Mouse (Mus musculus) heart, embryonic 11.5 days (tissue): ENCODE measurements around the gene Zfp473. TPM values are rescaled to one million over a fixed set of nuclear protein-coding genes. Genes with fewer than 3 reads are reported as not detected.
"Not testable (repeated sequence)": the region's sequence is repeated elsewhere in the genome, so short reads cannot be mapped to it uniquely, and the experiment has no call there.

ENCODE experiments used
- ATAC-seq: fragments of 200-750 bp; cut with Nextera tagmentation; replicated peaks from 2 replicates; pipeline ENCODE4 v1.8.0; 2017; ENCODE audit warnings: moderate library complexity; ENCODE audit not compliant: insufficient number of reproducible peaks, low FRiP score, low TSS enrichment
- H3K27ac ChIP-seq: fragments of 300-500 bp; sonication (generic); 2 replicates; pipeline ENCODE4 v1.5.1; 2014; ENCODE audit warnings: mild to moderate bottlenecking, low read depth, low read length
- H3K27me3 ChIP-seq: fragments of 300-500 bp; sonication (generic); 2 replicates; pipeline ENCODE4 v1.6.1; 2014; ENCODE audit warnings: mild to moderate bottlenecking, low read length, mixed read lengths; ENCODE audit not compliant: control insufficient read depth, insufficient read depth
- H3K36me3 ChIP-seq: fragments of 300-500 bp; sonication (generic); 2 replicates; pipeline ENCODE4 v1.6.1; 2014; ENCODE audit warnings: mild to moderate bottlenecking, low read length, moderate library complexity, mixed read lengths; ENCODE audit not compliant: control insufficient read depth, insufficient read depth
- H3K4me1 ChIP-seq: fragments of 300-500 bp; sonication (generic); 2 replicates; pipeline ENCODE4 v1.6.1; 2014; ENCODE audit warnings: low read length; ENCODE audit not compliant: control insufficient read depth, insufficient read depth
- H3K4me2 ChIP-seq: fragments of 300-500 bp; sonication (generic); 2 replicates; pipeline ENCODE4 v1.6.1; 2014; ENCODE audit warnings: mild to moderate bottlenecking, moderate library complexity
- H3K4me3 ChIP-seq: fragments of 300-500 bp; sonication (generic); 2 replicates; pipeline ENCODE4 v1.5.1; 2014; ENCODE audit warnings: low read depth, low read length
- H3K9ac ChIP-seq: fragments of 300-500 bp; sonication (generic); 2 replicates; pipeline ENCODE4 v1.6.1; 2014; ENCODE audit warnings: mild to moderate bottlenecking, low read depth, low read length, moderate library complexity
- H3K9me3 ChIP-seq: fragments of 300-500 bp; sonication (generic); replicated peaks from 2 replicates; pipeline ENCODE4 v1.6.1; 2016; ENCODE audit warnings: low read length; ENCODE audit not compliant: control insufficient read depth
- WGBS: fragments of 180-500 bp; shearing (Covaris S2); extraction: QIAGEN DNeasy Blood & Tissue Kit; methylation state at CpG from one replicate; pipeline ENCODE4 v1.1.7; 2014; ENCODE audit not compliant: insufficient replicate concordance; 5-methylcytosine and 5-hydroxymethylcytosine counted together
- polyA plus RNA-seq: library from polyadenylated mRNA; unstranded; fragments of >200 nt; fragmentation: Nextera tagmentation; extraction: Ambion mirVana; gene quantifications from 2 replicates; pipeline ENCODE4 v1.2.1, GENCODE M21; 2014

Gene Zfp473
- polyA plus RNA-seq: 0.58 and 1.2 TPM in 2 replicates

GRCm38 (mm10) chr7:44750950-44751349 lies at the start of gene Zfp473:
TSS of gene Zfp473 (minus strand) at chr7:44751050.
- not testable (repeated sequence) for H3K4me1 ChIP-seq, H3K4me3 ChIP-seq, H3K9ac ChIP-seq, H3K27me3 ChIP-seq, H3K27ac ChIP-seq, H3K9me3 ChIP-seq, ATAC-seq, H3K4me2 ChIP-seq
- 93% methylated on average over 1 of the region's 1 CpGs for WGBS
- H3K36me3 ChIP-seq: peaks cover 11% of the 10 kb centered on the region

GRCm38 (mm10) chr7:44792781-44793180 lies 41.9 kb upstream of the Zfp473 start:
- no peaks in the 10 kb centered on the region for H3K4me1 ChIP-seq
- H3K36me3 ChIP-seq: no peaks in the 10 kb centered on the region
- H3K4me2 ChIP-seq: no peak overlapping the region
- H3K9me3 ChIP-seq: no peaks in the 10 kb centered on the region
- H3K4me3 ChIP-seq: no peak overlapping the region
- H3K27ac ChIP-seq: no peak overlapping the region
- 0 out of 2 replicates have a peak, but pooled peaks cover 2% of the 10 kb centered on the region for H3K27me3 ChIP-seq
- H3K9ac ChIP-seq: no peak overlapping the region
- 78% methylated on average over 6 of the region's 6 CpGs for WGBS
- no peak for ATAC-seq

DNA sequence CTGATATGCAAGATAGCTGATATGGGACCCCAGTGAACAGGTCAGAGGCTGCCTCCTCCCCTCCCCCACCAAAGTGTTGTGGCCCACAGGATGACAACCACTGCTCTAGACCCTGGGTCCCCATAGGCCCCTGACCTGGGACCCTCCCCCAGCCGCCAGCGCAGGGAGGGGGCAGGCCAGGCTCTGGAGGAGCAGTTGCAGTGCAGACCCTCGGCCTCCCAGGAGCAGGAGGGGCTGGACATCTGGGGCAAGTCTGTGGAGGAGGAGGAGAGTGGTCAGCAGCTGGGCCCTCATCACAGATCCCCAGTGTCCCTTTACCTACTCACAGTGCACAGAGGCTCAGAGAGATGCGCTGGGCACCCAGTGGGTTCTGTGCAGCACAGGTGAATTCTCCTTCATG lies 39.2 kb upstream of the Zfp473 start:
- 0 out of 2 replicates have a peak, but pooled peaks have one; percentile 14 for ATAC-seq
- H3K36me3 ChIP-seq: no peaks in the 10 kb centered on the region
- 56% methylated on average over 4 of the region's 4 CpGs for WGBS

GRCm38 (mm10) chr7:44789531-44789930 lies 38.7 kb upstream of the Zfp473 start:
- Histone ChIP-seq H3K27ac (no peak overlapping the region), H3K4me1 (no peaks in the 10 kb centered on the region), H3K36me3 (no peaks in the 10 kb centered on the region), H3K27me3 (0 out of 2 replicates have a peak, but pooled peaks cover 2% of the 10 kb centered on the region), H3K4me3 (no peak overlapping the region), H3K9me3 (no peaks in the 10 kb centered on the region), H3K4me2 (no peak overlapping the region), H3K9ac (no peak overlapping the region)
- WGBS: 65% methylated on average over 3 of the region's 3 CpGs
- no peak for ATAC-seq

More for the DNA sequence above, 39.2 kb upstream of the Zfp473 start:
- H3K4me2 ChIP-seq: no peak overlapping the region
- H3K9ac ChIP-seq: no peak overlapping the region
- H3K27me3 ChIP-seq: 0 out of 2 replicates have a peak, but pooled peaks cover 2% of the 10 kb centered on the region
- no peak overlapping the region for H3K27ac ChIP-seq
- H3K4me3 ChIP-seq: no peak overlapping the region
- H3K9me3 ChIP-seq: no peaks in the 10 kb centered on the region
- no peaks in the 10 kb centered on the region for H3K4me1 ChIP-seq

GRCm38 (mm10) chr7:44780101-44780500 lies 29.3 kb upstream of the Zfp473 start:
- Histone ChIP-seq H3K4me1 (no peaks in the 10 kb centered on the region), H3K4me3 (no peak overlapping the region), H3K27ac (no peak overlapping the region), H3K4me2 (no peak overlapping the region), H3K36me3 (peaks cover 4% of the 10 kb centered on the region; the same call in 1 of the 2 replicates), H3K27me3 (no peaks in the 10 kb centered on the region), H3K9me3 (no peaks in the 10 kb centered on the region), H3K9ac (no peak overlapping the region)
- ATAC-seq: no peak
- 79% methylated on average over 8 of the region's 8 CpGs for WGBS

DNA sequence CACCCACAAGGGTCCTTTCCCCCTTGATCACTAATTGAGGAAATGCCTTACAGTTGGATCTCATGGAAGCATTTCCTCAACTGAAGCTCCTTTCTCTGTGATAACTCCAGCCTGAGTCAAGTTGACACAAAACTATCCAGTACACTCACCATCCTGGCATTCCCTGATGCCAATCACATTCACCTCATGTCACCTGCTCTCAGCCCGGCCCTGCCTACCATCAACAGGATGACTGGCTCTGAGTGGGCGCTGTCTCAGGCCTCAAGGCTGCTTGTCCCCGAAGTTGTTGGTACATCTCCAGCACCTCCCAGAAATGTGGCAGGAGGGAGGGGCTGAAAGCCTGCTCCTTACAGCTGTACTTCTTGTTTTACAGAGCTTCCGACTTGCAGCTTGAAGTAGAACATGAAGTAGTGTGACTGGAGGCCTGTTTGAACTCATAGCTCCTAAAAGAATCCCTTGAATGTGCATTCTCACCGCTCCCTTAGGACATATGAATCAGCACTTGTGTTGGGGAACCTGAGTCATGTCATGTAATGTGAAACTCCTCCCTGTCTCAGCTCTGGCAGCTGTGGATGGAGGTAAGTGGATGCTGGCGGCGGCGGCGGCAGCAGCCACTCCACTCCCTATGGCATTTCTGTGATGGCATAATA lies 26.1 kb upstream of the Zfp473 start:
- no peaks in the 10 kb centered on the region for H3K4me1 ChIP-seq
- H3K36me3 ChIP-seq: peaks cover 9% of the 10 kb centered on the region; the same call in 1 of the 2 replicates
- H3K27ac ChIP-seq: no peak overlapping the region
- WGBS: 83% methylated on average over 9 of the region's 9 CpGs
- no peaks in the 10 kb centered on the region for H3K27me3 ChIP-seq
- H3K4me3 ChIP-seq: no peak overlapping the region
- H3K4me2 ChIP-seq: no peak overlapping the region
- no peak for ATAC-seq
- H3K9ac ChIP-seq: no peak overlapping the region
- H3K9me3 ChIP-seq: no peaks in the 10 kb centered on the region

GRCm38 (mm10) chr7:44772591-44773204 lies 21.8 kb upstream of the Zfp473 start:
- Histone ChIP-seq H3K4me1 (no peaks in the 10 kb centered on the region), H3K36me3 (peaks cover 12% of the 10 kb centered on the region), H3K4me2 (no peak overlapping the region), H3K4me3 (no peak overlapping the region), H3K9me3 (no peaks in the 10 kb centered on the region), H3K27me3 (no peaks in the 10 kb centered on the region), H3K27ac (no peak overlapping the region), H3K9ac (no peak overlapping the region)
- 71% methylated on average over 8 of the region's 8 CpGs for WGBS
- ATAC-seq: peak; percentile 69

GRCm38 (mm10) chr7:44770046-44770578 lies 19.3 kb upstream of the Zfp473 start:
- no peak overlapping the region for H3K27ac ChIP-seq
- no peaks in the 10 kb centered on the region for H3K9me3 ChIP-seq
- H3K36me3 ChIP-seq: peaks cover 14% of the 10 kb centered on the region
- H3K9ac ChIP-seq: no peak overlapping the region
- no peaks in the 10 kb centered on the region for H3K4me1 ChIP-seq
- no peak overlapping the region for H3K4me2 ChIP-seq
- no peak overlapping the region for H3K4me3 ChIP-seq
- 11% methylated on average over 6 of the region's 6 CpGs for WGBS
- H3K27me3 ChIP-seq: no peaks in the 10 kb centered on the region
- no peak for ATAC-seq
